In genomic region chr16:76096363-76096762, GRCm38 (mm10) we compare ENCODE assay signal across 18 mouse cellular contexts.
"Had no signal": no experiment of that assay in that cellular context is flagged by ENCODE, and none has a peak within 500 bp of the region (broad histone marks: within the 10 kb centered on the region; RNA-seq: fewer than 3 reads in every experiment).

No protein-coding gene starts in this region.

- H3K27me3 ChIP-seq: midbrain, embryonic 12.5 days; neural tube, embryonic 12.5 days; stomach, embryonic 15.5 days had no signal

- H3K36me3 ChIP-seq: midbrain, embryonic 10.5 days; midbrain, embryonic 12.5 days; neural tube, embryonic 12.5 days; stomach, embryonic 15.5 days had no signal

- H3K9me3 ChIP-seq: midbrain, embryonic 10.5 days; midbrain, embryonic 12.5 days; neural tube, embryonic 12.5 days; stomach, embryonic 15.5 days had no signal

- H3K9ac ChIP-seq: liver, embryonic 14.5 days; lung, embryonic 14.5 days; midbrain, embryonic 12.5 days; neural tube, embryonic 12.5 days; stomach, embryonic 15.5 days had no signal

- H3K4me2 ChIP-seq: lung, embryonic 14.5 days; midbrain, embryonic 12.5 days; neural tube, embryonic 12.5 days; stomach, embryonic 15.5 days had no signal

- ATAC-seq: midbrain, embryonic 16.5 days had no signal

- H3K27ac ChIP-seq: liver, embryonic 14.5 days; midbrain, embryonic 10.5 days; midbrain, embryonic 12.5 days; neural tube, embryonic 12.5 days; stomach, embryonic 15.5 days; stomach, postnatal 0 days had no signal

- DNase-seq: lung, adult 18-20 months; lung, embryonic 14.5 days; lung, postnatal 10 days; lung, postnatal 4 days; midbrain, embryonic 14.5 days; retina, postnatal 1 day; right cerebral cortex, adult 18-20 months; thymus, adult 2 months; thymus, postnatal 25 days; thymus, postnatal 4 days had no signal

- H3K4me3 ChIP-seq: midbrain, embryonic 10.5 days; midbrain, embryonic 12.5 days; myocyte; neural tube, embryonic 12.5 days; stomach, embryonic 15.5 days had no signal

- H3K4me1 ChIP-seq: midbrain, embryonic 10.5 days; midbrain, embryonic 12.5 days; neural tube, embryonic 12.5 days; stomach, embryonic 15.5 days had no signal
